Mouse (Mus musculus) ES-Bruce4 (cell line): ENCODE results near the gene Hsf2. TPM values are rescaled to one million over a fixed set of nuclear protein-coding genes. Genes with fewer than 3 reads are reported as not detected.
"Not testable (repeated sequence)": the region's sequence is repeated elsewhere in the genome, so short reads cannot be mapped to it uniquely, and the experiment has no call there.

Experiments
- H3K27ac ChIP-seq: 2 replicates; pipeline ENCODE4 v1.5.1; 2012; ENCODE audit warnings: low read length, inconsistent platforms; ENCODE audit not compliant: insufficient read depth
- H3K27me3 ChIP-seq: 2 replicates; pipeline ENCODE4 v1.6.1; 2012; ENCODE audit warnings: mild to moderate bottlenecking, low read length, inconsistent platforms; ENCODE audit not compliant: control insufficient read depth, poor library complexity, insufficient read depth, severe bottlenecking
- H3K36me3 ChIP-seq: 2 replicates; pipeline ENCODE4 v1.6.1; 2012; ENCODE audit warnings: inconsistent platforms, mild to moderate bottlenecking, low read length, moderate library complexity; ENCODE audit not compliant: control insufficient read depth, poor library complexity, insufficient read depth, severe bottlenecking
- H3K4me1 ChIP-seq: one replicate; pipeline ENCODE4 v1.8.1; 2011; ENCODE audit warnings: low read length; ENCODE audit not compliant: control insufficient read depth, insufficient read depth
- H3K4me3 ChIP-seq: 2 replicates; pipeline ENCODE4 v1.5.1; 2011; ENCODE audit warnings: low read depth, mild to moderate bottlenecking, low read length
- H3K9ac ChIP-seq: 2 replicates; pipeline ENCODE4 v1.6.1; 2012; ENCODE audit warnings: low read depth, mild to moderate bottlenecking, inconsistent platforms; ENCODE audit not compliant: poor library complexity, severe bottlenecking
- H3K9me3 ChIP-seq: replicated peaks from 2 replicates; pipeline ENCODE4 v1.6.1; 2012; ENCODE audit warnings: mild to moderate bottlenecking, low read length, inconsistent platforms; ENCODE audit not compliant: control insufficient read depth, poor library complexity, insufficient read depth, severe bottlenecking
- CTCF ChIP-seq: IDR thresholded peaks from one replicate; pipeline ENCODE4 v1.8.1; 2011; ENCODE audit warnings: low read depth, low read length
- EP300 ChIP-seq: IDR thresholded peaks from 2 replicates; pipeline ENCODE4 v1.6.1; 2011; ENCODE audit warnings: low read depth, low read length; ENCODE audit not compliant: insufficient read depth
- POLR2A ChIP-seq: IDR thresholded peaks from one replicate; pipeline ENCODE4 v1.8.1; 2011; ENCODE audit warnings: low read length; ENCODE audit not compliant: insufficient read depth
- polyA plus RNA-seq: library from polyadenylated mRNA; stranded (reverse); fragments of >200 nt; gene quantifications from 2 replicates; pipeline ENCODE4 v1.2.4, GENCODE M21; 2011; ENCODE audit warnings: low read depth; ENCODE audit not compliant: missing spikeins, insufficient read depth, insufficient read length

The Hsf2 gene
- polyA plus RNA-seq, 1 experiment = 75.5 TPM

DNA sequence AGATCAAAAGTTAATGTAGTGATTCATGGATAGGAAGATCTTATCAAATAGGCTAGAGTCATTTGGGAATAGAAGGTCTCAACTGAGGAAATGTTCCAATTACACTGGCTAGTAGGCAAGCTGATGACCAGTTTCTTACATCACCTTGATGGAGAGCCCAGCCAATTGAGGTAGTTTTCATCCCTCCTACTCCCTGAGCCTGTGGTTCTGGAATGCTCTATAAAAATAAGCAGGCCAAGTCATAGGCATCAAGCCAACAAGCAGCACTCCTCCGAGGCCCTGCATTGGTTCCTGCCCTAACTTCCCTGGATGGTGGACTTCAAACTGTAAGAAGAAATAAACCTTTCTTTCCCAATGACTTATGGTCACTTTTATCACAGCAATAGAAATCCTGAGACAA lies 29.1 kb downstream of the Hsf2 start:
- H3K27me3 ChIP-seq = no peaks in the 10 kb centered on the region
- no peak for TF ChIP-seq POLR2A
- TF ChIP-seq EP300 = no peak
- TF ChIP-seq CTCF = no peak
- H3K27ac ChIP-seq = no peak overlapping the region
- H3K4me3 ChIP-seq = no peak overlapping the region
- peaks cover 48% of the 10 kb centered on the region for H3K36me3 ChIP-seq
- no peaks in the 10 kb centered on the region for H3K4me1 ChIP-seq
- no peak overlapping the region for H3K9ac ChIP-seq
- no peaks in the 10 kb centered on the region for H3K9me3 ChIP-seq

DNA sequence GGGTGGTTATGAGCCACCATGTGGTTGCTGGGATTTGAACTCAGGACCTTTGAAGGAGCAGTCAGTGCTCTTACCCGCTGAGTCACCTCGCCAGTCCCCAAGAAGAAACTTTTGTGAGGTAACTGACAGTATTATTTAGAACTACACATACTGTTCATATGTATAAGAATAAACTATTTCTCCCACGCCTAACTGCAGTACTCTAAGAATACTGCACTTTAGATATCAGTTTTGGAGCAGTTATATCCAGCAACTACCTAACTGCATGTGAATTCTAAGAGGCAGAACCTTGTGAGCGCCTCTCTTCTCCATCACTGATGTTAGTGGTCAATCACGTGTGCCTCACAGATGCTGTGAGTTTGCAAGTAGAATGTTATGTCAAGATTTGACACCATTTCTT lies 40.3 kb downstream of the Hsf2 start:
- Histone ChIP-seq H3K27ac (no peak overlapping the region), H3K9me3 (no peaks in the 10 kb centered on the region), H3K4me1 (no peaks in the 10 kb centered on the region), H3K9ac (no peak overlapping the region), H3K27me3 (no peaks in the 10 kb centered on the region), H3K36me3 (peaks cover 17% of the 10 kb centered on the region), H3K4me3 (no peak overlapping the region)
- TF ChIP-seq POLR2A = no peak
- TF ChIP-seq CTCF = no peak
- no peak for TF ChIP-seq EP300

DNA sequence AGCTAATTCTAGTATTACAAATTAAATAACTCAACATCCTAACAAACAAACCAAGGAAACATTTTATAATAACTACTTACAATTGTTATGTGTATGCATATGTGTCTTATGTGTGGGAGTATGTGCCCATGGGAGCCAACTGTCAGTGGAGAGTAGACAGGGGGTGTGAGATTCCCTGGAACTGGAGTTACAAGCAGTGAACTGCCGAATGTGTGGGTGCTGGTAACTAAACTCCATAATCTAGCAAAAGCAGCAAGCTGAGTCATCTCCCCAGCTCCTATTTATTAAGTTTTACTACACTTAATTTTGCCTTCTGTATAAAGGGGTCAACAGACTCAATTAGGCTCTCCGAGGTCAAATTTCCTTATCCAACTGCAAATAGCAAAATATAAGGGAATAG lies 44.9 kb downstream of the Hsf2 start:
- H3K4me3 ChIP-seq = no peak overlapping the region; the same call in 1 of the 2 replicates
- H3K27ac ChIP-seq = no peak overlapping the region
- H3K36me3 ChIP-seq = peaks cover 9% of the 10 kb centered on the region
- no peak overlapping the region for H3K9ac ChIP-seq
- no peaks in the 10 kb centered on the region for H3K4me1 ChIP-seq
- H3K9me3 ChIP-seq = no peaks in the 10 kb centered on the region
- no peak for TF ChIP-seq EP300
- TF ChIP-seq CTCF = no peak
- no peak for TF ChIP-seq POLR2A
- H3K27me3 ChIP-seq = no peaks in the 10 kb centered on the region

DNA sequence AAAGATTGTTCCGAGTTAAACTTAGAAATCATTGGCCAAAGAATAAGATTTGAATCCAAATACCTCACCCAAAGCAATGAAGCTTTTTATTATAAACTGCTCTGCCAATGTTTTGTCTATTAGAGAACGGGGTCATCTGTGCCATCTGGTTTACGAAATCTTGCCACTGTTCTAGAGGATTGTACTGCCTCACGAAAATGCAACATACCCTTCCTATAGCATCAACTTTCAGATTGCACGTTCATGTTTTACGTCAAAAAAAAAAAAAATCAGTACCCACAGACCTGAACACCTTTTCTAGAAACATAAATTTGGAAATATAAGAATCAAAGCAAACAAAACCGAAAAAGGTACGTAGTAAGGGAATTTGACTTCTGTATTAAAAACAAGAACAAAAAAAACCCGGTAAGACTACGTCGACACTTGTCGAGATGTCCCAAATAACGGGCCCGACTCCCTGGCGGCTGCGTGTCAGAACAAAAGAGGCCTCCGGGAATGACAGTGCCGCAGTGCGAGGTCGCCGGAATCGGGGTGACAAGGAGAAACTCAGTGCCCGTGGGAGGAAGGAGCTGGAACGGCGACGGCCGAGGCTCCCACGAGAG lies 45.5 kb downstream of the Hsf2 start:
- H3K4me3 ChIP-seq = peak overlapping the region; percentile 72
- no peaks in the 10 kb centered on the region; the same call in 1 of the 2 replicates for H3K9me3 ChIP-seq
- TF ChIP-seq EP300 = no peak
- no peak overlapping the region for H3K27ac ChIP-seq
- no peaks in the 10 kb centered on the region for H3K4me1 ChIP-seq
- no peaks in the 10 kb centered on the region for H3K27me3 ChIP-seq
- H3K36me3 ChIP-seq = peaks cover 6% of the 10 kb centered on the region
- H3K9ac ChIP-seq = peak overlapping the region; percentile 71

DNA sequence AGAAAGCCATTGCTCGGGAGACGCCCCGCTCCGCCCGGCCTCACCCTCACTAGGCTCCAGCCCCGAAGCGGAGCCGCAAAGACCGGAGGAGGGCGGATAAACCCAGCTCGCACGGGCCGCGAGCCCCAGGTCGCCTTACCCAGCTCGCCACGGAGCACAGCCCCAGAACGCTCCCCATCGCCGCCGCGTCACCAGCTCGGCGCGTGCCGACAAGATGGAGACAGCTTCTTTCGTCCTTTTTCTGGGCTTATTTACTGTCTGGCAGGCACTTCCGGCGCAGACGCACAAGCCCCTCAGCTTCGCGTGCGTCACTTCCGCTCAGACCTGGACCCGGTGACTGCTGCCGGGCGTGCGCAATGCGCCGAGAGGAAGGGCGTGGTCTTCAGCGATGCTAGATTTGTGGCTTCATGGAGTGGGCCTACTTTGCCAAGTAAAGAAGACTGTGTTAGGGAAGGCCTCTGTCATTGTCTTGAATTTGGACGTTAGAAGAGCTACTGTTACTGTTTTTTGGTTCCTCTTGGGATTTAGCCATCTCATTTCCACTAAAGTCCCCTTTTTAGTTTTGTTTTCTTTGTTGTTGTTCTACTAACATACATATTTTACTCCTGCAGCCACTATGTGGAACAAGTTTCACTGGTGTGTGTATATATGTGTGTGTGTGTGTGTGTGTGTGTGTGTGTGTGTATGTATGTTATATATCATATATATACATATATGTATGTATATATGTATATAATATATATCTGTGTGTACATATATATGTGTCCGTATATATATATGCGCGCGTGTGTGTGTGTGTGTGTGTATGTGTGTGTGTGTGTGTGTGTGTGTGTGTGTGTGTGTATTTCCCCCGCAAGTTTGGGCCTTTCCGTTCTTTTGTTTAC lies 46.3 kb downstream of the Hsf2 start, which contains the start of gene Serinc1:
TSS of gene Serinc1 (minus strand) at position 313 of the 884 bp plus-strand sequence.
- no peak for TF ChIP-seq CTCF
- peak; percentile 32 for TF ChIP-seq POLR2A
- 0 out of 2 replicates have a peak, but pooled peaks have one; percentile 21 for TF ChIP-seq EP300
- H3K27me3 ChIP-seq = no peaks in the 10 kb centered on the region
- peak within 1 kb of the TSS; percentile 72 for H3K4me3 ChIP-seq
- no peaks in the 10 kb centered on the region for H3K4me1 ChIP-seq
- H3K36me3 ChIP-seq = peaks cover 2% of the 10 kb centered on the region; the same call in 1 of the 2 replicates
- H3K9me3 ChIP-seq = no peaks in the 10 kb centered on the region; the same call in 1 of the 2 replicates
- peak within 1 kb of the TSS; percentile 71 for H3K9ac ChIP-seq
- no peak within 1 kb of the TSS for H3K27ac ChIP-seq

DNA sequence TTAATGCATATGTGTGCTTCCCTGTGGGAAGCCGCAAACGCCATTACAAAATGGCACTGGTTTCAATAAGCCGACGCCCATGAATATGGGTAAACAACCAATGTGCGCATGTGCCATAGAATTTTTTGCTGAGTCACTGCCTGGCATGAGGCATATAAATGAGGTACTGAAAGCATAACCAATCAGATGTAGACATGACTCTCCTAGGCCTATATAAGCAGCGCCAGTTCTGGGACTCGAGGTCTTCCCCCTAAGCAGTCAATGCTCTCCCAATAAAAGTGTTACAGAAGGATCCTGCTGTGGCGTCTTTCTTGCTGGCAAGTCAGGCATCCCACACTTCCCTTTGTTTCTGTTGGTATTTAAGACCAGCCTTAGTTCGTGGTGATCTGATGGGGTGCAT lies 57.7 kb downstream of the Hsf2 start:
- H3K27me3 ChIP-seq, H3K9ac ChIP-seq, H3K4me3 ChIP-seq, H3K36me3 ChIP-seq, H3K4me1 ChIP-seq, H3K27ac ChIP-seq, H3K9me3 ChIP-seq: not testable (repeated sequence)
